Mouse (Mus musculus): ENCODE results near the gene Vsig2. TPM values are rescaled to one million over a fixed set of nuclear protein-coding genes. Genes with fewer than 3 reads are reported as not detected.

Vsig2 gene
- total RNA-seq, 1 experiment from 2014 or later = 2.2 TPM

DNA sequence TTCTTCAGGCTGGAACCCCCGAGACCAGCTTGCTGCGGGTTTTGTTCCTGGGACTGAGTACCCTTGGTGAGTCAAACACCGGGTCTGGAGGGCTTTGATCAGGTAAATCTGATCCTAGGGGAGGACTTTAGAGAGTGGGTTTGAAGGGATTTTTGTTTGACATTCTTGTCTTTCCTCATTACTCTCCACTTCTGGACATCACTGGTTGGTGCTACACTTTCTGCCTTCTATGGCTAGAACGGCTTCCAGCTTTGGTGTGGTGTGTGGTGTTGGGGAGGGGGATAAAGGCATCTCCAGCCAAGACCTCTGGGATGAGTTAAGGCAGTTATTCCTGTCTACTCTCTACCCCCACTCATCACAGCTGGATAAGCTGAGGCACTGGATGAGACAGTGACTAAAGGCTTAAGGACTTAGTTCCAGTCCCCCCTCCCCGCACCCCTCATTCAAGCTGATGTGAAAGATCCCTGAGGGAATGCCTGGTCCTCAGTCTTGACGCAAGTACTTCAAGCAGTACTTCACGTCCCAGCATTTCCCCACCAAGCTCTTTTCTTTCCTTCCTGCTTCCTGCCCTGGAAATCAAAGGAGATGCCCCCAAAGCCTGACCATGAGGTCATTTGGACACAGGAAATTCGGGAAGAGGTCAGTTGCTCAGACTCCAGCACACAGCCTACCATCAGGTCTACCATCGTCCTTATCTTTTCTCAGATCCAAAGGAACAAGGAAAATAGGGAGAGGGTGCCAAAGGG is 10.7 kb upstream of the Vsig2 start:
- no peak for ATAC-seq (replicated peaks in 1 of 2; ENCODE audit: insufficient read depth in 1 of 2, low FRiP score in 2 of 2, low TSS enrichment in 1 of 2, low read depth in 1 of 2, poor library complexity in 2 of 2, severe bottlenecking in 2 of 2)

GRCm38 (mm10) chr9:37530031-37530887 is 8.8 kb upstream of the Vsig2 start:
- peak; percentile 64 to 72 for ATAC-seq (replicated peaks in 1 of 2; ENCODE audit: insufficient read depth in 1 of 2, low FRiP score in 2 of 2, low TSS enrichment in 1 of 2, low read depth in 1 of 2, poor library complexity in 2 of 2, severe bottlenecking in 2 of 2)

GRCm38 (mm10) chr9:37530888-37531705 is 8.0 kb upstream of the Vsig2 start:
- ATAC-seq (replicated peaks in 1 of 2; ENCODE audit: insufficient read depth in 1 of 2, low FRiP score in 2 of 2, low TSS enrichment in 1 of 2, low read depth in 1 of 2, poor library complexity in 2 of 2, severe bottlenecking in 2 of 2) = peak; percentile 51 to 54; a peak in 3 of 4 replicates

DNA sequence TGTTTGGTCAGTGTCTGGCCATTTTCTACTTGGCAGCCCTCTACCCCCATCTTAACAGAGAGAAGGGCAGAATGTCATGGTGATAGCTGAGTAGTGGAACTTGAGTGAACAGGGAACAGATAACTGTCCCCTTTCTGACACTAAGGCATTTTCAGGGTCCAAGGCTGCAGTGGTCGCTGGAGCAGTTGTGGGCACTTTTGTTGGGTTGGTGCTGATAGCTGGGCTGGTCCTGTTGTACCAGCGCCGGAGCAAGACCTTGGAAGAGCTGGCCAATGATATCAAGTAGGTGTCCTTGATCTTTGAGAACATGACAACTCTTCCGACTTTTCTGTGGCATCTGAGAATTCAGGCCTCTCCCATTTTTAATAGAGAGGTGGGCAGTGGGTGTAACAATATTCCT is 2.2 kb upstream of the Vsig2 start:
- ATAC-seq (replicated peaks in 1 of 2; ENCODE audit: insufficient read depth in 1 of 2, low FRiP score in 2 of 2, low TSS enrichment in 1 of 2, low read depth in 1 of 2, poor library complexity in 2 of 2, severe bottlenecking in 2 of 2) = no peak

GRCm38 (mm10) chr9:37537658-37538250 is 1.3 kb upstream of the Vsig2 start:
- ATAC-seq (replicated peaks in 1 of 2; ENCODE audit: insufficient read depth in 1 of 2, low FRiP score in 2 of 2, low TSS enrichment in 1 of 2, low read depth in 1 of 2, poor library complexity in 2 of 2, severe bottlenecking in 2 of 2) = no peak

GRCm38 (mm10) chr9:37540226-37540625 is 1.2 kb downstream of the Vsig2 start:
- no peak for ATAC-seq (replicated peaks in 1 of 2; ENCODE audit: insufficient read depth in 1 of 2, low FRiP score in 2 of 2, low TSS enrichment in 1 of 2, low read depth in 1 of 2, poor library complexity in 2 of 2, severe bottlenecking in 2 of 2)

DNA sequence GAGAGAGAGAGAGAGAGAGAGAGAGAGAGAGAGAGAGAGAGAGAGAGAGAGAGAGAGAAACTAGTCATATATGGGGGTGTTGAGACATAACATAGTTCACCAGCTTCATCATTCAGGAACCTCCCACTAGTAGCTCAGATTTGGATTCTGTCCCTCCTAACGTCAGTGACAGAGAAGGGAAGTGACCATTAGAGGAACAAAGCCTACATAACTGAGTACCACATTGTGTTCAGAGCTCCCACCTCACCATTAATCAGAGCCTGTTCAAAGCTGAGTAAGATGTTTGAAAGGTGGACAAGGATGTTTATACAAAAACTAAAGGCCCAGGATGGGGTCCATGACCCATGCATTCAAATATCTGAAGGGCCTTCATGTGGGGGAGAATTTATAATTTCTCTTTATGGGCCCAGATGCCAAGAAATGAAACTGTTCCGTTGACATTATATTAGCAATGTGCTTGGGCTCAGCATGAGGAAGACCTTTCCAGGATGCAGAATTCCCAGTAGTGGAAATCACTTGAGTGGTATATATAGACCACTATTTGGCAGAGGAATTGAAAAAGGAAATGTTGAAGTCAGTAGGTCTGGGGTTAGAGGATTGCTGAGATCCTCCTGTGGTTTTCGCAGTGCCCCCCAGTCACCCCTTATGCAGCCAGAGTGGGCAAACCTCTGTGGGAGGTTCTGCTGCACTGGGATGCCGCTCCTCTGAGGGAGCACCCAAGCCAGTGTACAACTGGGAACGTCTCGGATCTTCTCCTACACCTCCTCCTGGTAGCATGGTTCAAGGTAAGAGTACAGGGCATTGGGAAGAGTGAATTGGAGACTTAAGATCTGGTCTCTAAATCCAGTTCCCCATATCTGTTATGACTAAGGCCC is 1.9 kb downstream of the Vsig2 start:
- ATAC-seq (replicated peaks in 1 of 2; ENCODE audit: insufficient read depth in 1 of 2, low FRiP score in 2 of 2, low TSS enrichment in 1 of 2, low read depth in 1 of 2, poor library complexity in 2 of 2, severe bottlenecking in 2 of 2) = no peak

GRCm38 (mm10) chr9:37541851-37542642 is 3.0 kb downstream of the Vsig2 start:
- ATAC-seq (replicated peaks in 1 of 2; ENCODE audit: insufficient read depth in 1 of 2, low FRiP score in 2 of 2, low TSS enrichment in 1 of 2, low read depth in 1 of 2, poor library complexity in 2 of 2, severe bottlenecking in 2 of 2) = no peak

- ATAC-seq (replicated peaks in 1 of 2; ENCODE audit: insufficient read depth in 1 of 2, low FRiP score in 2 of 2, low TSS enrichment in 1 of 2, low read depth in 1 of 2, poor library complexity in 2 of 2, severe bottlenecking in 2 of 2) = no peak
Measured at GRCm38 (mm10) chr9:37543869-37544440, 4.9 kb downstream of the Vsig2 start.

DNA sequence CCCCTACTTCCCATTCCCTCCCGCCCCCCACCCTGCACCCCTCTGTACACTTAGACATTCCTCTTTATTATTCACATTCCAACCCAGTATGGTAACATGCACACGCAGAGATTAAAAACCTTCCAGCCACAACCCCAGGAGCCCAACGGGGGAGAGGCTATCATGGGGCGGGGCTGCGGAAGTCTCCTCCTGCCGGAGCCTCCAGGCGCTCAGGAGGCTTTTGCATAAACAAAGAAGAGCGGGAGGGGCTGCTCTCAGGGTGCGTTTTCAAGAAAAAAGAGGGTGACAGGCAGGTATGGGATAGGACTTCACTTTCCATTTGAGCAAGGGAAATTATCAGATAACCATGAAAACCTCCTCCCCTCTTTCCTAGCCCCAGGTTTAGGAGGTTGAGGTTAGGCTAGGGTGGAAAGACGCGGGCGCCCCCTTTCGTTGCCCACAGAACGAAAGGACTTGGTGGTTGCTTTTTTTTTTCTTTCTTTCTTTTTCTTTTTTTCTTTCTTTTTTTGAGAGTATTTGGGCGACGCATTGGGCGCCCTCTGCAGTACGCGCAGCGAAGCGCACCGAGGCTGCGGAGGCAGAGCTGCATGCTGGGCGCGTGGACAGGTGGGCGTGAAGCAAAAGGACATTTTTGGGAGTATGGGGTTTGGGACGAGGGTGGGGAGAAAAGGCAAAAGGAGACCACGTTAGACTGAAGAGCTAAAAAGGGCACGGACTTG is 5.6 kb downstream of the Vsig2 start:
- ATAC-seq (replicated peaks in 1 of 2; ENCODE audit: insufficient read depth in 1 of 2, low FRiP score in 2 of 2, low TSS enrichment in 1 of 2, low read depth in 1 of 2, poor library complexity in 2 of 2, severe bottlenecking in 2 of 2) = peak; percentile 72 to 75

GRCm38 (mm10) chr9:37545166-37545610 is 6.1 kb downstream of the Vsig2 start:
- no peak for ATAC-seq (replicated peaks in 1 of 2; ENCODE audit: insufficient read depth in 1 of 2, low FRiP score in 2 of 2, low TSS enrichment in 1 of 2, low read depth in 1 of 2, poor library complexity in 2 of 2, severe bottlenecking in 2 of 2)

DNA sequence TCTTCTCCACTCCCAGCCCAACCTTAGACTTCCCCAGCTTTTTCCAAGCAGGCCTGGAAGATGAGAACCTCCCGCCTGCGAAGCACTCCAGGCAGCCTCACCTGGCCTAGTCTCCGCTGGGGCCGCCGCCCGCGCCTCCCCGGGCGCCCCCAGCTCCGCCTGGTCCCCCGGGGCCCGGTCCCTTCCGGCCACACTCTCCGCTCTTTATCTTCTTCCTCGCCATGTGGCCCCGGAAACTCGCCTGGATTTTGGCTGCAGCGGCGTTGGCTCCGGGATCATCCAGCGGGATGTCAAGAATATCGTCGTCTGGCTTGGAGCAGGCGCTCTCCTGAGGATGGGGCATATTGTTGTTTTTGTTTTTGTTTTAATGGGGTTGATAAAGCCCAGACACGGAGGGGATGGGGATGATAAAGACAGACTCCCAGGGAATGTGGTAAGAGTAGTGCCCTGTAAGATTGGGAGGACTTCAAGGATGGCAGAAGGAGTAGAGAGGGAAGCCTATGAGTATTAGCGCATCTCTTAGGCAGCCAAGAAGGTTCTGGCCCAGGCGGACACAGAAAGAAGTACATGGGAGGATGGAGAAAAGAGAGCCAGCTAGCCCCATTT is 6.9 kb downstream of the Vsig2 start:
- ATAC-seq (replicated peaks in 1 of 2; ENCODE audit: insufficient read depth in 1 of 2, low FRiP score in 2 of 2, low TSS enrichment in 1 of 2, low read depth in 1 of 2, poor library complexity in 2 of 2, severe bottlenecking in 2 of 2) = no peak

DNA sequence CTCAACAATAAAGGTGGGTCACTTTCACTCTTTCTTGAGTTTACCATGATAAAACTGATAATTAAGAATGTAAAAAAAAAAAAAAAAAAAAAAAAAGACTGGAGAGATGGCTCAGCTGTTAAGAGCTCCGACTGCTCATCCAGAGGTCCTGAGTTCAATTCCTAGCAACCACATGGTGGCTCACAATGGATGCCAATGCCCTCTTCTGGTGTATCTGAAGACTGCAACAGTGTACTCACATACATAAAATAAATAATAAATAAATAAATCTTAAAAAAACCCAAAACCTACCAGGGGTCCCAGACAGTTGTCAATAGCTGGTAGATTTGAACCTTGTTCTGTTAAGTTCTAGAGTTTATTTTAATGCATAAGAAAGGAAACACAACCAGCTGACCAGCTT is 7.8 kb downstream of the Vsig2 start:
- no peak for ATAC-seq (replicated peaks in 1 of 2; ENCODE audit: insufficient read depth in 1 of 2, low FRiP score in 2 of 2, low TSS enrichment in 1 of 2, low read depth in 1 of 2, poor library complexity in 2 of 2, severe bottlenecking in 2 of 2)

GRCm38 (mm10) chr9:37550435-37550834 is 11.4 kb downstream of the Vsig2 start:
- ATAC-seq (replicated peaks in 1 of 2; ENCODE audit: insufficient read depth in 1 of 2, low FRiP score in 2 of 2, low TSS enrichment in 1 of 2, low read depth in 1 of 2, poor library complexity in 2 of 2, severe bottlenecking in 2 of 2) = no peak
